Mouse (Mus musculus) monocyte, adult 2 months (primary cell): ENCODE measurements around the gene Nrarp.

Experiments
- DNase-seq, 2 experiments: peaks; one replicate each; pipeline ENCODE4 v3.0.0; 2022; ENCODE audit warnings: low spot score in 2 of 2, low read depth in 1 of 2

Gene Nrarp

GRCm38 (mm10) chr2:25226864-25227263 lies 46.3 kb downstream of the Nrarp start:
- no peak for DNase-seq

- DNase-seq = no peak
These were observed 46.8 kb downstream of the Nrarp start for GRCm38 (mm10) chr2:25227406-25227805.

- peak; percentile 74 to 76 for DNase-seq
These were observed 47.9 kb downstream of the Nrarp start for GRCm38 (mm10) chr2:25228431-25228889.

- DNase-seq = no peak
These were observed 48.5 kb downstream of the Nrarp start for GRCm38 (mm10) chr2:25228995-25229530.

- no peak for DNase-seq
These were observed 49.0 kb downstream of the Nrarp start for GRCm38 (mm10) chr2:25229582-25229981.

- no peak for DNase-seq
These were observed 50.0 kb downstream of the Nrarp start for GRCm38 (mm10) chr2:25230581-25230980.

- DNase-seq = no peak
These were observed 50.5 kb downstream of the Nrarp start for GRCm38 (mm10) chr2:25231038-25231437.
